ENCODE assay signal across 13 mouse cellular contexts in genomic region chr11:8544355-8544754, GRCm38 (mm10).
A peak's percentile ranks its signal among the peaks of the same experiment; 100 is the strongest.
DNase-seq lines count a peak whose midpoint lies in the region; ATAC-seq and TF ChIP-seq lines count a peak whose summit lies in the region.
"Had no signal": no experiment of that assay in that cellular context is flagged by ENCODE, and none has a peak within 500 bp of the region (broad histone marks: within the 10 kb centered on the region; RNA-seq: fewer than 3 reads in every experiment).

No protein-coding gene starts in this region.

- TF ChIP-seq CTCF in intestine, postnatal 0 days (IDR thresholded peaks at IDR 0.05; ENCODE audit: low read depth) = no peak

- no peak overlapping the region for H3K4me2 ChIP-seq in forebrain, embryonic 16.5 days (ENCODE audit: low read length)
- no peak overlapping the region for H3K4me2 ChIP-seq in forebrain, embryonic 11.5 days (ENCODE audit: low read depth, low read length, severe bottlenecking)
- H3K4me2 ChIP-seq in neural tube, embryonic 13.5 days = no peak overlapping the region
- H3K4me2 ChIP-seq in intestine, postnatal 0 days (replicated peaks; ENCODE audit: low read depth) = no peak overlapping the region
- H3K4me2 ChIP-seq: forebrain, embryonic 15.5 days had no signal

- H3K9me3 ChIP-seq in forebrain, embryonic 16.5 days (ENCODE audit: control insufficient read depth, low read length) = no peaks in the 10 kb centered on the region
- H3K9me3 ChIP-seq in forebrain, embryonic 11.5 days (ENCODE audit: control insufficient read depth, low read length) = no peaks in the 10 kb centered on the region
- H3K9me3 ChIP-seq in neural tube, embryonic 13.5 days = no peaks in the 10 kb centered on the region
- H3K9me3 ChIP-seq in intestine, postnatal 0 days (ENCODE audit: control insufficient read depth) = no peaks in the 10 kb centered on the region
- H3K9me3 ChIP-seq: forebrain, embryonic 15.5 days had no signal

- no peak overlapping the region for H3K9ac ChIP-seq in forebrain, embryonic 16.5 days (replicated peaks; ENCODE audit: low read depth, low read length)
- no peak overlapping the region for H3K9ac ChIP-seq in forebrain, embryonic 11.5 days (ENCODE audit: low read length)
- H3K9ac ChIP-seq in neural tube, embryonic 13.5 days = no peak overlapping the region
- H3K9ac ChIP-seq in intestine, postnatal 0 days (ENCODE audit: low read depth, low read length) = no peak overlapping the region
- H3K9ac ChIP-seq: forebrain, embryonic 15.5 days had no signal

- H3K36me3 ChIP-seq in forebrain, embryonic 16.5 days (ENCODE audit: control insufficient read depth, insufficient read depth) = no peaks in the 10 kb centered on the region
- H3K36me3 ChIP-seq in forebrain, embryonic 11.5 days (ENCODE audit: control insufficient read depth, insufficient read depth, low read length) = no peaks in the 10 kb centered on the region
- H3K36me3 ChIP-seq in neural tube, embryonic 13.5 days = no peaks in the 10 kb centered on the region
- H3K36me3 ChIP-seq in intestine, postnatal 0 days (ENCODE audit: control insufficient read depth, insufficient read depth) = peaks cover 54% of the 10 kb centered on the region
- H3K36me3 ChIP-seq: forebrain, embryonic 15.5 days had no signal

- 38% methylated on average over 6 of the region's 6 CpGs for WGBS in forebrain, embryonic 16.5 days
- WGBS in forebrain, embryonic 11.5 days = 74% methylated on average over 6 of the region's 6 CpGs
- 29% methylated on average over 6 of the region's 6 CpGs for whole genome bisulfite sequencing in neural tube, embryonic 13.5 days
- WGBS in intestine, postnatal 0 days = 57% methylated on average over 6 of the region's 6 CpGs

- H3K27ac ChIP-seq in forebrain, embryonic 16.5 days (ENCODE audit: low read length) = no peak overlapping the region
- no peak overlapping the region for H3K27ac ChIP-seq in forebrain, embryonic 11.5 days (ENCODE audit: low read depth, low read length)
- no peak overlapping the region; the same call in 1 of the 2 replicates for H3K27ac ChIP-seq in neural tube, embryonic 13.5 days (replicated peaks)
- no peak overlapping the region for H3K27ac ChIP-seq in intestine, postnatal 0 days (ENCODE audit: low read depth, low read length)
- H3K27ac ChIP-seq: forebrain, embryonic 15.5 days had no signal

- H3K27me3 ChIP-seq in forebrain, embryonic 16.5 days (replicated peaks; ENCODE audit: control insufficient read depth, insufficient read depth, low read length) = no peaks in the 10 kb centered on the region
- H3K27me3 ChIP-seq in forebrain, embryonic 11.5 days (ENCODE audit: control insufficient read depth, insufficient read depth, low read length) = no peaks in the 10 kb centered on the region
- no peaks in the 10 kb centered on the region for H3K27me3 ChIP-seq in neural tube, embryonic 13.5 days
- H3K27me3 ChIP-seq in intestine, postnatal 0 days (replicated peaks; ENCODE audit: control insufficient read depth, insufficient read depth, low read length) = no peaks in the 10 kb centered on the region
- H3K27me3 ChIP-seq: forebrain, embryonic 15.5 days had no signal

- H3K4me1 ChIP-seq in forebrain, embryonic 16.5 days (replicated peaks; ENCODE audit: control insufficient read depth, insufficient read depth, low read length) = peaks cover 16% of the 10 kb centered on the region
- H3K4me1 ChIP-seq in forebrain, embryonic 11.5 days (replicated peaks; ENCODE audit: control insufficient read depth, insufficient read depth, low read length) = 0 out of 2 replicates have a peak, but pooled peaks cover 4% of the 10 kb centered on the region
- H3K4me1 ChIP-seq in neural tube, embryonic 13.5 days (replicated peaks) = peaks cover 11% of the 10 kb centered on the region; the same call in 1 of the 2 replicates
- H3K4me1 ChIP-seq in intestine, postnatal 0 days (replicated peaks; ENCODE audit: control insufficient read depth, insufficient read depth, low read length) = no peaks in the 10 kb centered on the region

- no peak overlapping the region for H3K4me3 ChIP-seq in forebrain, embryonic 16.5 days (replicated peaks; ENCODE audit: low read length)
- no peak overlapping the region for H3K4me3 ChIP-seq in forebrain, embryonic 11.5 days (ENCODE audit: low read depth, low read length)
- no peak overlapping the region for H3K4me3 ChIP-seq in neural tube, embryonic 13.5 days
- no peak overlapping the region for H3K4me3 ChIP-seq in intestine, postnatal 0 days (ENCODE audit: low read depth, low read length)
- H3K4me3 ChIP-seq: forebrain, embryonic 15.5 days had no signal

- DNase-seq in forebrain, embryonic 11.5 days (ENCODE audit: low spot score) = no peak
- DNase-seq in neural tube, embryonic 10.5 days (ENCODE audit: extremely low spot score, low spot score) = no peak
- peak; percentile 54 to 84 for DNase-seq in kidney, postnatal 25 days
- DNase-seq in urinary bladder, postnatal 14 days (ENCODE audit: low spot score) = no peak
- DNase-seq: adrenal gland, adult 8-10 months; embryo, embryonic 11 days; lung, adult 2 months; retina, postnatal 1 day had no signal

- peak; percentile 27; the same call in 1 of the 2 replicates for ATAC-seq in forebrain, embryonic 16.5 days
- no peak for ATAC-seq in forebrain, embryonic 11.5 days (replicated peaks; ENCODE audit: low FRiP score)
- peak; percentile 74 for ATAC-seq in neural tube, embryonic 13.5 days (ENCODE audit: low read depth)
- no peak for ATAC-seq in inflammation-experienced regulatory T-cells, adult 6 months
- ATAC-seq in intestine, postnatal 0 days = no peak
- ATAC-seq: forebrain, embryonic 15.5 days had no signal

Comparison
In these comparisons a context has a peak if more than half of its experiments do, and no peak if none do; other contexts are left out.
1. ATAC-seq: peak in forebrain, embryonic 16.5 days (single experiment) and neural tube, embryonic 13.5 days (single experiment); none in forebrain, embryonic 11.5 days (single experiment), inflammation-experienced regulatory T-cells, adult 6 months (single experiment) and intestine, postnatal 0 days (single experiment).
2. DNase-seq: peak in kidney, postnatal 25 days (2 of 2); none in forebrain, embryonic 11.5 days (single experiment), neural tube, embryonic 10.5 days (single experiment) and urinary bladder, postnatal 14 days (single experiment).